Mouse (Mus musculus) embryonic facial prominence, embryonic 15.5 days (tissue): Measurements from ENCODE around the gene Cbl. TPM values are rescaled to one million over a fixed set of nuclear protein-coding genes. Genes with fewer than 3 reads are reported as not detected.

Source experiments
- ATAC-seq: fragments of 200-750 bp; cut with Nextera tagmentation; 2 replicates; pipeline ENCODE4 v1.8.0; 2017; ENCODE audit warnings: low read depth, moderate TSS enrichment; ENCODE audit not compliant: insufficient number of reproducible peaks, low FRiP score, low TSS enrichment
- H3K27ac ChIP-seq: fragments of 300-500 bp; sonication (generic); replicated peaks from 2 replicates; pipeline ENCODE4 v1.5.1; 2015; ENCODE audit warnings: mild to moderate bottlenecking, inconsistent platforms
- H3K27me3 ChIP-seq: fragments of 300-500 bp; sonication (generic); 2 replicates; pipeline ENCODE4 v1.6.1; 2015; ENCODE audit warnings: inconsistent platforms
- H3K36me3 ChIP-seq: fragments of 300-500 bp; sonication (generic); 2 replicates; pipeline ENCODE4 v1.6.1; 2015; ENCODE audit warnings: mild to moderate bottlenecking, inconsistent platforms
- H3K4me1 ChIP-seq: fragments of 300-500 bp; sonication (generic); 2 replicates; pipeline ENCODE4 v1.6.1; 2015; ENCODE audit warnings: inconsistent platforms
- H3K4me2 ChIP-seq: fragments of 300-500 bp; sonication (generic); replicated peaks from 2 replicates; pipeline ENCODE4 v1.6.1; 2015; ENCODE audit warnings: mild to moderate bottlenecking, inconsistent platforms
- H3K4me3 ChIP-seq: fragments of 300-500 bp; sonication (generic); replicated peaks from 2 replicates; pipeline ENCODE4 v1.5.1; 2015; ENCODE audit warnings: mild to moderate bottlenecking, inconsistent platforms
- H3K9ac ChIP-seq: fragments of 300-500 bp; sonication (generic); 2 replicates; pipeline ENCODE4 v1.6.1; 2015; ENCODE audit warnings: inconsistent platforms
- H3K9me3 ChIP-seq: fragments of 300-500 bp; sonication (generic); replicated peaks from 2 replicates; pipeline ENCODE4 v1.6.1; 2016; ENCODE audit warnings: inconsistent platforms
- WGBS: fragments of 180-500 bp; shearing (Covaris S2); methylation state at CpG from one replicate; pipeline ENCODE4 v1.1.7; 2015; 5-methylcytosine and 5-hydroxymethylcytosine counted together
- polyA plus RNA-seq: library from polyadenylated mRNA; unstranded; fragments of >200 nt; fragmentation: Nextera tagmentation; extraction: Ambion mirVana; gene quantifications from 2 replicates; pipeline ENCODE4 v1.2.1, GENCODE M21; 2015

Gene Cbl
- polyA plus RNA-seq, 1 experiment from 2014 or later: 17.7 TPM

DNA sequence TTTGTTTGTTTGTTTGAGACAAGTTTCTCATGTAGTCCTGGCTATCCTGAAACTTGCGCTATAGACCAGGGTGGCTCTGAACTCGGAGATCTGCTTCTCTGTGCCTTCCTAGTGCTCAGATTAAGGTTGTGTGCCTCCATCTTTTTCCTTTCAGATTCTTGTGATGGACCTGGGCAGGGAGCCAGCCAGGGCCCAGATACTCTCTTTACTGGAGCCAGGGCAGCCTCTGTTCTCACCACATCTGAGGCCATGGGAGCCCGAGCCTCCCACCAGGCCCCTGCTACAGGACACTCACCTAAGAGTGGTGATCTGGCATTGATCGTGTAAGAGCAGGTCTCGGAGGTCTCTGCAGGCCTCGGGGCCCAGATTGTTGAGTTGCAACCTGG lies 21.3 kb upstream of the Cbl start:
- Histone ChIP-seq H3K9me3 (no peaks in the 10 kb centered on the region), H3K27ac (peak overlapping the region; percentile 48), H3K27me3 (no peaks in the 10 kb centered on the region), H3K4me2 (no peak overlapping the region), H3K36me3 (peaks cover 10% of the 10 kb centered on the region; the same call in 1 of the 2 replicates), H3K9ac (no peak overlapping the region), H3K4me1 (peaks cover 36% of the 10 kb centered on the region), H3K4me3 (no peak overlapping the region)
- ATAC-seq: no peak
- WGBS: 56% methylated on average over 6 of the region's 6 CpGs

- Histone ChIP-seq H3K27me3 (no peaks in the 10 kb centered on the region), H3K4me2 (no peak overlapping the region), H3K27ac (peak overlapping the region; percentile 48; the same call in 1 of the 2 replicates), H3K4me1 (peaks cover 39% of the 10 kb centered on the region), H3K9ac (no peak overlapping the region), H3K4me3 (no peak overlapping the region), H3K9me3 (no peaks in the 10 kb centered on the region), H3K36me3 (peaks cover 10% of the 10 kb centered on the region; the same call in 1 of the 2 replicates)
- ATAC-seq: no peak
- 6% methylated on average over 5 of the region's 5 CpGs for WGBS
Observed at GRCm38 (mm10) chr9:44254508-44255135, 20.8 kb upstream of the Cbl start.

DNA sequence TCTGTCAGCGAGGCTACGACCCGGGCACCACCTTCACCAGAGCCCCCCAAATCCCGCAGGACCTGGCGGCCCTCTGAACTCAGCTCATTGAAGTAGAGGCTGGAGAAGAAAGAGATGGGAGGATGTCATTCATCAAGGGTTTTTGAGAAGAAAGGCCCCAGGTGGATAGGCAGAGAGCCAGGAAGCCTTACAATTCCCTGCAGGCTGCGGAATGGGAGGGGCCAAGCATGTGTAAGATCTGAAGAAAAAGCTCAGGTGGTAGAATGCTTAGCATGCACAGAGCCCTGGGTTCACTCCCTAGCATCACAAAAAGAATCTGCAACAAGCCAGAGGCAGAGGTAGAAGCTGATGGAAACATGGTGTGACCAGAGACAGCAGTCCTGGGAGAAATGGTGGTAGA lies 19.6 kb upstream of the Cbl start:
- no peak for ATAC-seq
- Histone ChIP-seq H3K9ac (no peak overlapping the region), H3K9me3 (no peaks in the 10 kb centered on the region), H3K36me3 (peaks cover 9% of the 10 kb centered on the region; the same call in 1 of the 2 replicates), H3K4me3 (no peak overlapping the region), H3K27ac (no peak overlapping the region), H3K4me1 (peaks cover 42% of the 10 kb centered on the region), H3K27me3 (no peaks in the 10 kb centered on the region), H3K4me2 (no peak overlapping the region)
- whole genome bisulfite sequencing: 60% methylated on average over 6 of the region's 6 CpGs

- Histone ChIP-seq H3K9ac (no peak within 1 kb of the TSS), H3K4me2 (no peak within 1 kb of the TSS), H3K4me1 (peaks cover 41% of the 10 kb centered on the region), H3K9me3 (no peaks in the 10 kb centered on the region), H3K27ac (no peak within 1 kb of the TSS), H3K36me3 (peaks cover 2% of the 10 kb centered on the region; the same call in 1 of the 2 replicates), H3K27me3 (no peaks in the 10 kb centered on the region), H3K4me3 (no peak within 1 kb of the TSS)
- WGBS: 71% methylated on average over 10 of the region's 10 CpGs
- ATAC-seq: no peak
Observed at GRCm38 (mm10) chr9:44251314-44251713, 17.5 kb upstream of the Cbl start, which contains the start of gene Pdzd3. TSS of gene Pdzd3 (minus strand) at chr9:44251471.

DNA sequence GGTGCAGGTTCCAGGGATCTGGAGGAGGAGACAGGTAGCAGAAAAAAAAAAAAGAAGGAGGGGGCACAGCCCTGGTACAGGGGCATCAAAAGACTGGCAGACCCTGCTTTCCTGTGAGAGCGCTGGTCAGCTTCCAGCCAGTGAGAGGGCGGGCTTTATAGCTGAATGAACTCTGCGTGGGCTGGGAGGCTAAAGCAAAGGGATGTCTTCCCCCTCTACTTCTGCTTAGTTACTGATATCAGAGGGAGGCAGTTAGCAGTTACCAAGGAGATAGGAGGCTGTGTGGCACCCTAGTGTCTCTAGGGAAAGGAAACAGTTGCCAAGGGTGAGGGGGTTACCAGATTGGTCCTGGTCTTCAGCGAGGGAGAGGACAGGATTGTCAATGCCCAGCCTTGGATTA lies 16.6 kb upstream of the Cbl start:
- Histone ChIP-seq H3K4me2 (no peak overlapping the region), H3K4me3 (no peak overlapping the region), H3K27ac (no peak overlapping the region), H3K9ac (no peak overlapping the region), H3K36me3 (no peaks in the 10 kb centered on the region), H3K4me1 (peaks cover 35% of the 10 kb centered on the region), H3K27me3 (no peaks in the 10 kb centered on the region), H3K9me3 (no peaks in the 10 kb centered on the region)
- 59% methylated on average over 4 of the region's 4 CpGs for WGBS
- no peak for ATAC-seq

DNA sequence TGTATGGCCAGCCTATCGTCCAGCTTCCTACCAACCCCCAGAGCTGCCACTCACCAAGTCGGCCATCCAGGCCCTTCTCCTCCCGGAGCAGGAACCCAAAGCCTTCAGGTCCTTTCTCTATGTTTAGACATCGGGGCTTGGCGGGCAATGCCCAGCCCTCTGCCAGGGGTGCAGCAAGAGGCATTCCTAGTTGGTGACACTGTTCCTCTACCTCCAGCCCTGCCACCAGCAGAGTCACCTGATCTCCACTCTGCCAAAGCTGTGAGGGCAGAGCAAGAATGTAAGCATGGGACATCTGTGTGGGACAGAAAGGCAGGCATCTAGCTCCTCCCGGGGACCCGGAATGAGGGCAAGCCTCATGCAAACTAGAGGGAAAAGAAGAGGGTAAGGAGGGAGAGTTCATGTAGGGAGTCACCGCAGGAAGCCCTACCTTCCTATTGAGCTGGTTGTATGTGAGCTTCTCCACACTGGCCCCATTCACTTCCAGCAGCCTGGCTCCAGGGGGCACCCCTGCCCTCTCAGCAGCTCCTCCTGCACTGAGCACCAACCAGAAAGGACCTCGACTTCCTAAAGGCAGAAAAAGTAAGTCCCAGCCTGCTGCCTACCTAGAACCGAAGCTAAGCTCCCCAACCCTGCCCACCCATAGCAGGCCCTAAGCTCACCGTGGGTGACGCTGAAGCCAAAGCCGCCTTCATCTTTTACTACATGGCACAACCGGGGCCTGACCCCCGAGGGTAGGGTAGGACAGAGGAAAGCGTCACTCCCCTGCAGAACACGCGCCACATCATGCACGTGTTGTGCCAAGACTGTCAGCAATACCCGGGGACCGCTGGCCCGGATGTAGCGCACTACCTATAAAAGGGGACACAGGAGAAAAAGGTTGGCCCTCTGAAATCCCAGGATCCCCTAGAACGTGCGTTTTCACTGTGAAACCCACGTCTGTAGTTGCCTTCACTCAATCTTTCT lies 15.6 kb upstream of the Cbl start:
- 0 out of 2 replicates have a peak, but pooled peaks have one; percentile 51 for ATAC-seq
- WGBS: 43% methylated on average over 26 of the region's 26 CpGs
- H3K4me1 ChIP-seq: peaks cover 25% of the 10 kb centered on the region
- H3K36me3 ChIP-seq: no peaks in the 10 kb centered on the region
- no peaks in the 10 kb centered on the region for H3K27me3 ChIP-seq
- no peak overlapping the region for H3K9ac ChIP-seq
- H3K9me3 ChIP-seq: no peaks in the 10 kb centered on the region
- H3K27ac ChIP-seq: no peak overlapping the region
- peak overlapping the region; percentile 22; the same call in 1 of the 2 replicates for H3K4me2 ChIP-seq
- H3K4me3 ChIP-seq: no peak overlapping the region

- WGBS: 78% methylated on average over 6 of the region's 6 CpGs
- no peaks in the 10 kb centered on the region for H3K9me3 ChIP-seq
- ATAC-seq: no peak
Observed at GRCm38 (mm10) chr9:44247907-44248306, 14.1 kb upstream of the Cbl start.

DNA sequence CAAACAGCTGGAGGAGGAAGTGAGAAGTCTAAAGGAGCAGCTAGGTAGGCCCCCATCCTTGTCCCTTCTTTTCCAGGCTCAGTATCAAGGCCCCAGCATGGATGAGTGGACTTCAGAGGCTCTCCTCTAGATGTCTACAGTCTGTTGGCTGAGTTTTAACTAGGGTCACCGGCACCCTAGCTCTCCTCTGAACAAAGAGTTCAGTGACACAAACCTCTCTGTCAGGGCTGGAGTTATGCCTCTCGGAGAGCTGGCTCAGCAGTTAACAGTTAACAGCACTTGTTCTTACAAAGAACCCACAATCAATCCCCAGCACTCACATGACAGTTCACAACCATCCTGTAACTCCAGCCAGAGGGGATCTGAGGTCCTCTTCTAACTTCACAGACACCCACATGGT lies 9.8 kb upstream of the Cbl start:
- Histone ChIP-seq H3K27me3 (no peaks in the 10 kb centered on the region), H3K4me3 (no peak overlapping the region), H3K4me2 (no peak overlapping the region), H3K4me1 (no peaks in the 10 kb centered on the region), H3K36me3 (no peaks in the 10 kb centered on the region), H3K27ac (no peak overlapping the region), H3K9me3 (no peaks in the 10 kb centered on the region), H3K9ac (no peak overlapping the region)
- ATAC-seq: no peak
- WGBS: 46% methylated on average over 2 of the region's 2 CpGs

More at GRCm38 (mm10) chr9:44247907-44248306, 14.1 kb upstream of the Cbl start:
- no peak overlapping the region for H3K4me2 ChIP-seq
- no peak overlapping the region for H3K4me3 ChIP-seq
- H3K4me1 ChIP-seq: peaks cover 9% of the 10 kb centered on the region; the same call in 1 of the 2 replicates
- H3K9ac ChIP-seq: no peak overlapping the region
- no peak overlapping the region for H3K27ac ChIP-seq
- no peaks in the 10 kb centered on the region for H3K27me3 ChIP-seq
- no peaks in the 10 kb centered on the region for H3K36me3 ChIP-seq

DNA sequence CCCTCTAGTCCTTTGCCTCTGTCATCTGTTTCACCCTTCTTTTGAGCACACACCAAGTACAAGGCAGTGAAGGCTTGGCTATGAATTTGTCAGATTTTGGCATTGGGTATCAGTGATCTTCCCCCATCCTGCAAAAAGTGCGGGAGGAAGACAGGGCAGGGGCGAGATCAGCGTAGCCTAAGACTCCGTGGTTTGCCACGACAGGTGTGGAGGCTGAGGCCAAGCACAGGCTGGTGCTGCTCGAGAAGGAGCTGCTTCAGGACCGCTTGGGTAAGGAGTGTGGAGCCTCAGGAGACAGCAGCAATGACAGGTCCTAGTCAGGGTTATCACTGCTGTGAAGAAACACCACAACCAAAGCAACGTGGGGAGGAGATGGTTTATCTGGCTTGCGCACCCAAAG lies 7.6 kb upstream of the Cbl start:
- WGBS: 73% methylated on average over 9 of the region's 9 CpGs
- no peaks in the 10 kb centered on the region for H3K4me1 ChIP-seq
- H3K9me3 ChIP-seq: no peaks in the 10 kb centered on the region
- ATAC-seq: no peak
- H3K4me3 ChIP-seq: no peak overlapping the region
- no peak overlapping the region for H3K27ac ChIP-seq
- no peak overlapping the region for H3K4me2 ChIP-seq
- no peak overlapping the region for H3K9ac ChIP-seq
- H3K27me3 ChIP-seq: no peaks in the 10 kb centered on the region
- no peaks in the 10 kb centered on the region for H3K36me3 ChIP-seq

- Histone ChIP-seq H3K9me3 (no peaks in the 10 kb centered on the region), H3K27me3 (no peaks in the 10 kb centered on the region), H3K4me1 (no peaks in the 10 kb centered on the region), H3K36me3 (no peaks in the 10 kb centered on the region), H3K27ac (no peak overlapping the region), H3K9ac (no peak overlapping the region), H3K4me2 (no peak overlapping the region), H3K4me3 (no peak overlapping the region)
- ATAC-seq: no peak
- WGBS: 47% methylated on average over 5 of the region's 5 CpGs
Observed at GRCm38 (mm10) chr9:44240911-44241310, 7.1 kb upstream of the Cbl start.

GRCm38 (mm10) chr9:44240399-44240798 lies 6.5 kb upstream of the Cbl start, which contains the start of gene Ccdc153:
TSS of gene Ccdc153 (plus strand) at chr9:44240676.
- H3K9ac ChIP-seq: no peak within 1 kb of the TSS
- WGBS: 38% methylated on average over 2 of the region's 2 CpGs
- H3K4me1 ChIP-seq: no peaks in the 10 kb centered on the region
- no peaks in the 10 kb centered on the region for H3K9me3 ChIP-seq
- no peak within 1 kb of the TSS for H3K27ac ChIP-seq
- H3K27me3 ChIP-seq: no peaks in the 10 kb centered on the region
- ATAC-seq: no peak
- no peak within 1 kb of the TSS for H3K4me2 ChIP-seq
- no peak within 1 kb of the TSS for H3K4me3 ChIP-seq
- H3K36me3 ChIP-seq: no peaks in the 10 kb centered on the region
